Mouse (Mus musculus) embryonic fibroblast, embryonic 13.5 days (primary cell): ENCODE measurements at regions not wholly inside any gene's neighbourhood (a gene's known extent, or its start where the extent isn't known, plus 50 kb on each side); places are given as distances from the start of the nearest gene placed in this dataset.

Experiments used
- CTCF ChIP-seq: IDR thresholded peaks from 2 replicates; pipeline ENCODE4 v1.5.1; 2011; ENCODE audit warnings: mild to moderate bottlenecking, control low read depth, low read length, moderate library complexity, borderline replicate concordance; ENCODE audit not compliant: insufficient read depth
- POLR2A ChIP-seq: IDR thresholded peaks from 2 replicates; pipeline ENCODE4 v1.6.1; 2011; ENCODE audit warnings: low read depth, mild to moderate bottlenecking, control low read depth, low read length, moderate library complexity

- TF ChIP-seq CTCF (no peak), POLR2A (no peak)
Observed at GRCm38 (mm10) chr6:51044873-51045272, 387.6 kb upstream of the Nfe2l3 start.
